Mouse (Mus musculus) cerebellum, postnatal 25 days (tissue): ENCODE data around the gene Ssbp4.
A peak's percentile ranks its signal among the peaks of the same experiment; 100 is the strongest.
"Not testable (repeated sequence)": the region's sequence is repeated elsewhere in the genome, so short reads cannot be mapped to it uniquely, and the experiment has no call there.

Experiments
- DNase-seq, 2 experiments: peaks; one replicate each; pipeline ENCODE4 v3.0.0; 2021; ENCODE audit warnings: mixed read lengths in 2 of 2

Gene Ssbp4

DNA sequence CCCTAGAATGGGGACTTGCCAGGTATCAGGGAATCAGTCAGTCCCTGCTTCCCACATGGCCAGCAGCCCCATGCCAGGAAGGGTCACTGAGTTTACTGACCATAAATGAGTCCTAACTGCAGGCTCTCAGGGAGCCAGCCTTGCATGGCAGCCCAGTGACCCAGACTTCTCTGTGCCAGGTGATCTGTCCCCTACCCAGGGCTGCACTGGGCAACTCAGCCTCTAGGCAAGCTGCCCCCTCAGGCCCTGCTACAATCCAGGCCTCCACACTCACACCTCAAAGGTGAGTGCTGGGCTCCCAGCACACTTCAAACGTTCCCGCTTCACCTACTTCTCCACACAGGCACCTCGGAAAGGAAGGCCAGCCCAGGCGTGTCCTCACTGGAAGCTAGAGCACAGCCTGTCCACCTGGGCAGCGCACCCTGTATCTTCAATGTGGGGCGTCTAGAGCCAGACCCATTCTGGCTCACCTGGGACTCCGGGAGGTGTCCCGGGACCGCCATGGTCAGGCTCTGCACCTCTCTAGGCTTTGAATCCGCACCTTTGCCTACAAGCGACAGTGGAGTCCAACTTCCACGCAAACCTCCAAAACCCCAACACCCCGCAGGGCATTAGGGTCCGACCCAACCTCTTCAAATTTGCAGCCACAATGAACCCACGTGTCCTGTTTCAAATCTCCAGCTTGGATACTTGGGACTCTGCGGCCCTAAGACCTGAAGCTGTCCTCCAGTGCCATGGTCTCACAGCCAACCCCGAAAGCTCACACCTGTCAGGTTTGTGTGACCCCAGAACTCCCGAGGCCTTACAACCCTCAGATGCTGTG is 1.7 kb downstream of the Ssbp4 start:
- peak; percentile 31 to 35 for DNase-seq

DNA sequence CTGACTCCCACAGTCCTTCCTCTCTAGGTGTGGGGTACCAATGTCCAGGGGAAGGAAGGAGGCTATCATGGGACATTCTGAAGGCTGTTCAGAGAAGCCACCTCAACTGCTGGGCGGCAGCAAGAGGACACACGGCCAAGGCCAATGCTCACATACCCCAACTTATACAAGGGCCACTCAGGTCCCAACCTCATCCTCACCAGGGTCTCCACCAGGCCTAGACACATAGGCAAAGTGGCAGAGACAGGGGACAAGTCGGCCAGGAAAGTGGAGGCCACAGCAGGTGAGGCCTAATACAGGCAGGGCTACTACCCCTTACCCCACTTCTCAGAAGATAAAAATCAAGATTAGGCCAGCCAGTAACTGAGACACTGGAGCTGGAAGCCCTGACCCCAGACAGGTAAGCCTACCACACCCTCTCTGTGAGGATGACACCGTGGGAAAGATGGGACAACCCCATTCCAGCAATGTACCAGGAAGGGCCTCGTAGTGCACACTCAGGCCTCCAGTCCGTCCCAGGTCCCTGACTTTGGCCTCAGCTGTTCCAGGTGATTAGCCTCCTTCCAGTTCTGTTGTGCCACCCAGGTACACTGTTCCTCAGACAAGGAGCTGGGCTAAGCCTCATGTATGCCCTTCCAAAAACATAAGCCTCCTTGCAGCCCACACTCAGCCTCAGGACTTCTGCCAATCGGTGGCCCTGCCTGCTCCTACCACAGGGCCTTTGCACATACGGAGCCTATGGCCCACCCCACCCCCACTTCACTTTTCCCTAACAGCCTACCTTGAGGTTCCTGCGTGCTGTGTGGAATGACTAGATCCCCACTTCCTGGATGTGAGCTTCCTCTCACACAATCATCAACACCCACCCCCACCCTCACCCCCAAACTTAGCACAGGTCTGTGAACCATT is 2.5 kb downstream of the Ssbp4 start:
- DNase-seq: peak in 1 of 2 experiments; percentile 7

DNA sequence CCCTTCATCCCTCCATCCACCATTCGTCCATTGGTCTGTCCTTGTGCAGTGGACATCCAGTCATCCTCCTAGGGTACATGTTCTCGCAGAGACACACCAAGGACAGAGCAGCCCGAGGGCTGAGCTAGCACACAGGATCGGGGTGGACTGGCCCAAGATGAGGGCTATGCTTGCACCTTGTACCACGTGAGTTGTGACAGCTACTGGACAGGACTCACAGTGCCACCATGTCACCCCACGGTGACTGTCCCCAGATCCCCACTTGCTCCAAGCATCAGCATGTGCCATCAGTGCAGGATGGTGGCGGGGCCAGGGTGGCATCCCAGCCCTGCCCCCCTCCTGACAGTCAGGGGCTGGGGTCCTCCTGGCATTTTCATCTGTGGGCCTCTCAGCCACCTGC is 4.1 kb downstream of the Ssbp4 start:
- no peak for DNase-seq

DNA sequence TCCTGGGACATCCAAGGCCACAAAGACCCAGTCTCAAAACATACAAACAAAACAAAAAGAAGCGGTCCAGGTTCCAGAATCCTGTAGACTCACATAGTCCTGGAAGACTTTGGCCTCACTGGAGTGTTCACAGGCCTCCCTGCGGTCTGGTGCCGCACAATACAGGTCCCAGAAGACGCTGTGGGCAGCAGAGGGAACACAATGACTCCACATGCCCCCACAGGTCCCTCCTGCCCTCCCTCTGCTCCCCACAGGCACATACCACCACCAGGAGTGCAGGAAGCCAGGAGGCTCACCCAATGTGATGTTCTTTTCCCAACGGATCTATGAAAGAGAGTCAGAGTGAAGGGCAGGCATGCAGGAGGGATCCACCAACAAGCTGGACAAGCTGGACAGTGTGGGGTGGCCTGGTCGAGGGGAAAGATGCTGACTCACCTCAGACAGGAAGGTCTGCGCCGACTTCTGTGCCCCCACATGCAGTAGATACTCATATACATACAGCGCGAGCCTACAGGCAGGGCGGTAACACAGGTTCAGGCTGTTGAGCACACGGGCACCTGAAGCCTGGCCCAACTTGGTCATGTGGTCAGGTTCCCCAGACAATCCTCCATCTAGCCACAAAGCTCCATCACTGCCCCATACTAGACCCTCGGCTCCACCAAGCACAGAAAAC is 6.4 kb downstream of the Ssbp4 start:
- DNase-seq: no peak

DNA sequence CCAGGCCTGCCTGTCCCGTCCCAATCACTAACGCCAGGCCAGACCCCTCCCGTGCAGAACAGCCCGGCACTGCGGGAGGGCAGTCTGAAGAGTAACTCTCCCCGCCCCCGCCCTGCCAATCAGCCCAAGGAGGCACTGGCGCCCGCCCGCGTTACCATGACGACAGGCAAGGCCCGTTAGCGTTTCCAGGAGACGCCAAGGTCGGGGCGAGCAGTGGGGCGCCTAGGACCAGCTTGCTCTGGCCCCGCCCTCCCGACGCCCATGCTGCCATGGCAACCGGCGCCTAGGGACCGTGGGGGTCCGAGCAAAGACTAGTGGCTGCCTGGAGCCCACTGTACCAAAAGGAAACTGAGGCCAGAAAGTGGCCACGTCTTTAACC is 7.4 kb downstream of the Ssbp4 start:
- peak; percentile 77 to 92 for DNase-seq

DNA sequence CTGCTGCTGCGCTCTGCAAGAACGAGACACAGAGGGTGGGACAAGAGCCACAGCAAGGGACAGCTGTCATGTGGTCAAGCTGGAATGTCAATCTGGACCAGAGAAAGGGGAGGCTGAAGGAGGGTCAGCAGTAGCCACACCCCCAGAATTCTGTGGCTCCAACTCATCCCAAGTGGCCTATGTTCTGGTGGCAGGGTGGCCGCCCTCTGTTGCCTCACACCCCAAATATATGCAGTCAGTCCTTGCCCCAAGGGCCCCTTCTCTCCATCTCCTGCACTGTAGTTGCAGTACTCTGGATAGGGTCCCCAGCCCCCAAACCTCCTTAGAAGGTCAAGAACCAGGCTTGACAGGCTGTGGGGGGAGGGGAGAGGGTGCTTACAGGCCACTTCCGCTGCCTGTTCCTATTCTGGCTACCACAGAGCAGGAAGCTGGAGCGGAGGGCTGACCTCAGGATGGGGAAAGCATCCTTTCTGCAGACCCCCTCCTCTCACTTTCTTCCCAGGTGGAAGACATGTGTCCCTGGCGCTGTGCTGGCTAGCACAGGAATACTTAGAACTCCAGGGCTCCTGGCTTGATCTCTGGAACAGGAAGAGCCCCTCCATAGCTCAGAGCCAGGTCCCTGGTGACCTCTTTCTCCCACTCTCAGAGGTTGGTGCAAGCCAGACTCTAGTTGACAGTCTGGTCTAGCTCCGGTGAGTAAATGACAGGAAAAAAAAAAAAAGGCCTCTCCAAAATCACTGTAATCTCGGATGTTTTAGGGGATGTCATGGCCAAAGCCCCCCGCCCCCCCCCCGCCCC is 8.0 kb downstream of the Ssbp4 start:
- DNase-seq: peak; percentile 29 to 53

DNA sequence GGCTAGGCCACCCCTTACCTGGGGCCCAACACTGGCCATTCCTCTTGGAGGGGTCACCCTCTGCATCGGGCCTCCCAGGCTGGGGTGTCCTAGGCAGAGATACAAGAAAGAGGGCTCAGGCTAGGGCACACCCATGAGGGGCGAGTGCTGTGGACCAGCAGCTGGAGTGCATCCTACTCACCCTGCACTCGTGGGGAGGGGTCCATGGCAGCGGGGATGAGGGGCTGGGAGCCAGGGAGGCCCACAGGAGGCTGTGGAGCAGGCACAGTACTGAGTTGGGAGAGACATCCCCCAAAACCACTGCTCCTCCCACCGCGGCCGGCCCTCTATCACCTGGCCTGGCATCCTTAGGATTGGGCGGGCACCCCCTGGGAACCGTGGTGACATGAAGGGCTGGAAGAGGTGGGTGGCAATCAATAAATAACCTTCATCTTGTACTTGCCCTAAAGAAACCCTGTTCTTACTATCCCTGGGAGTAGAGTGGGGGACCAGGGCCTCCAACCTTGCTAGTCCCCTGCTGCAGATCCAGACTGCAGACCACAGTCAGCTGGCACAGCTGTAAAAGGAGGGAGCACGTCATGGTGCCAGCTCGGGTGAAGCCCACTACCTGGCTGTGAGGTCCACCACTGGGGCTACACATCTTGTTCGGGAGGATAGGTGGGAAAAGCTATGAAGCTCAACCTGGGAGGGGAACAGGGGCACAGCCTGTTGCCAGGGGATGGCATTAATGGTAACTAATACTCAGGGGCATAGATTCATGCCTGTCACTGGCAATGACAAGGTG is 9.0 kb downstream of the Ssbp4 start:
- peak in 1 of 2 experiments; percentile 20 for DNase-seq

DNA sequence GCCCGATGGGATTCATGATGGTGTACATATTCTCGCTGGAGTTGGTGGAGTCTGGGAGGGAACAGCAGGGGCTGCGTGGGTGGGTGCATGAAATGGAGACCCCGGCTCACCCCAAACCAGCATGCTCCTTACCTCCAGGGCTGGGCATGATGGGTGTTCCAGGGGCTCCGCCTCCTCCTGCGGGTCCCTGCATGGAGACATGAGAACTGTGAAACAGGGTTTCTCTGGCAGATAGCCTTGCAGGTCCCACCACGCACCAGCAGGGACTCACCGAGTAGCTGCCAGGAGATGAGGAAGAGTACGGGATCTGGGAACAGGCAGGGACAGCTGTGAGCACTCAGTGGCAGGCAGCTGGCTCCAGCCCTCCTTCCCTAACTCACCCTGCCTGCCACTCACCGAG is 9.9 kb downstream of the Ssbp4 start:
- DNase-seq: no peak

DNA sequence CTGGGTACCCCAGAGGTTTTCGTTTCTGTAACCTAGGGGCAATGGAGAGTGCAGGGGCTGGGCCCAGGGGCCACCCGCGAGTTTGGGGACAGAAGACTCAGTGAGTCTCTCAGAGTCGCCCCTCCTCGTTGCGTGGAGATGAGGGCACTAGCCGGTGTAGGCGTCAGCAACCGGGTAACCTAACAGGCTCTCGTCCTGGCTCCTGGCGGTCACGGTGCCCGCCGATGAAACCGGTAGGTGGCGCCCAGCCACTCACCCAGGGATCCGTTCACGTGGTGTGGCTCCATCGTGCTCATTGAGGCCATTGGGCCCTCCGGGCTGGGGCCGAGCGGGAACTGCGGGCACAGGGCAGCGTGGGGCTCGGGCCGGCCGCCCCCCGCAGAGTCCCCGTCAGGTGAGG is 10.4 kb downstream of the Ssbp4 start:
- DNase-seq: peak; percentile 93 to 94

DNA sequence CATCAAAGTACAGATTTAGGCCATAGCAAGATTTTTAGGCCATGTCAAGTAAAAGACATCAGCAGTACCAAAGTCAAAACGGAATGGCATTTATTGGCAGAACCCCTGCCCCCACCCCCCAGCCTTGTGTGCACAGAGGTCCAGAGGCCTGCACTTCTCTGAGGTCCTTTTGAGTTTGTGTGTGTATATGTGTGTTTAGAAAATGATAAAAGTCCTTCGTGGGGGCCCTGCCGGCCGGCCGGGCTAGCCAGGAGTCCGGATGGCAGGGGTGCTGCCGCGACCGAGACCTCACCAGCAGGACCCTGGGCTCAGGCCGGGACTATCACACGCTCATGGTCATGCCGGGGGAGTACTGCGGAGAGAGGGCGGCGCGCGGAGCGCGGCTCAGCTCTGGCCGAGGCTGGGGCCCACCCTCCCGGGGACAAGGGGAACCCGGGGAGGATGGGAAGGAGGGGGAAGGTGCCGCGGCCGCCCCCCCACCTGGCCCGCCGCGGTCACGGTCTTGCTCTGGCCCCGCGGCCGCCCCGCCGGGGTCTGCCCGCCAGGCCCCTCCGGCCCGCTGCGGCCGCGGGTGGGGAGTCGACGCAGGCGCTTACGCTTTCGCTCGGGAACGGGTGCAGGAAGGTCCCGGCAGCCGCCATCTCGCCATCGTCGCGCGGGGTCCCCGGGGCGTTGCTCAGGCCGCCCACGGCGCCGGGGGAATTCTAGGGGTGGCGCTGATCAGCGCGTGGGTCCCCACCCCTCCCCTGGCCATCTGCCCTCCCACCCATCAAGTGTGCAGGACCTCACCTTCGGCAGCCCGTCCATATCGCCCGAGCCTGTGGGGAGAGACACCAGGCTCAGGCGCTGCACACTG is 11.0 kb downstream of the Ssbp4 start:
- DNase-seq: peak; percentile 56 to 58

DNA sequence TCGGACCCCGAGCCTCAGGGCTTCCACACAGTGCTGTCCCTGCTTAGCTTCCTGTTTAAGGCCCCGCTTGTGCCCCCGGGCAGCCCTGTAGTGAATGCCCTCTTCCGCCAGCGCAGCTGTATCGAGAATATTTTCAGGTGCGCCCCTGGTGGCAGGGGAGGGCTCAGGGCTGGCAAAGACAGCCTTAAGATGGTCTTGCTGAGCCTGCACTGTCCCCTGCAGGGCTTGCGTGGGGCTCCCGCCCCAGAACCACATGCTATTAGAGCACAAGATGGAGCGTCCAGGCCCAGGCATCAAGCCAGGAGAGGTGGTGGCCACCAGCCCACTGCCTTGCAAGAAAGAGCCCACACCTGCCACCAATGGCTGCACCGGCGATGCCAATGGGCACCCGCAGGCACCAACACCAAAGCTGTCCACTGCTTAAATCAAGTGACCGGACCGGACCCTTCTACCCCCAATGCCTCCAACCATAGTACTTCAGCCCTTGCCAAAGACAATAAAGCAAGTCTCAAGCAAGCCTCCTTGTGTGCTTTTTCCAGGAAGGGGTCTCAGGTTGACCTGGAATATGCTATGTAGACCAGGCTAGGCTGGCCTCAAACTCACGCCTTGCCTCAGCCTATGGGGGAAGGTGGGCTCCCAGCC is 11.8 kb downstream of the Ssbp4 start:
- DNase-seq: peak; percentile 75 to 83

DNA sequence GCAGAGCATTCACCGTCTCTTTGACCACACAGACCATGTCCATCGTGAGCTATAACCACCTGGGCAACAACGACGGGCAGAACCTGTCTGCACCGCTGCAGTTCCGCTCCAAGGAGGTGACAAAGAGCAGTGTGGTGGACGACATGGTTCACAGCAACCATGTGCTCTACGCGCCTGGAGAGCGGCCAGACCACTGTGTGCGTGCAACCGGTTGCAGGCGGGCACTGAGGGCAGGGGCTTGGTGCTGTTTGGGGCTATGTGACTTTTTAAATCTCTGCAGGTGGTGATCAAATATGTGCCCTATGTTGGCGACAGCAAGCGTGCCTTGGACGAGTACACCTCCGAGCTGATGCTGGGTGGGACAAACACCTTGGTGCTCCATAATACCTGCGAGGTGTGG is 12.5 kb downstream of the Ssbp4 start:
- peak in 1 of 2 experiments; percentile 55 for DNase-seq

DNA sequence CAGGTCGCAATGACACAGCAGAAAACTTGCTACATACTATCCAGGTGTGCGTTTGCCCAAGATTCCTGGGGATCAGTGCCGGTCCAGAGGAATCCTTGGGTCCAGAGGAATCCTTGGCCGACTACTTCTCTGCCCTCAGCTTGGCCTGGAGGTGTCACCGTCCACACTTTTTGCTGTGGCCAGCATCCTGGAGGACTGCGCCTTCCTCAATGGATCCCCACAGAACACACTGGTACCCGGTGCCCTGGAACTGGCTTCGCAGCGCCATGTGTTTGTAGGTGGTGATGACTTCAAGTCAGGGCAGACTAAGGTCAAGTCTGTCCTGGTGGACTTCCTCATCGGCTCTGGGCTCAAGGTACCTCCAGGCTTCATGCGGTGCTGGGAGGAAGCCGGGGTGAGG is 12.9 kb downstream of the Ssbp4 start:
- DNase-seq: no peak

DNA sequence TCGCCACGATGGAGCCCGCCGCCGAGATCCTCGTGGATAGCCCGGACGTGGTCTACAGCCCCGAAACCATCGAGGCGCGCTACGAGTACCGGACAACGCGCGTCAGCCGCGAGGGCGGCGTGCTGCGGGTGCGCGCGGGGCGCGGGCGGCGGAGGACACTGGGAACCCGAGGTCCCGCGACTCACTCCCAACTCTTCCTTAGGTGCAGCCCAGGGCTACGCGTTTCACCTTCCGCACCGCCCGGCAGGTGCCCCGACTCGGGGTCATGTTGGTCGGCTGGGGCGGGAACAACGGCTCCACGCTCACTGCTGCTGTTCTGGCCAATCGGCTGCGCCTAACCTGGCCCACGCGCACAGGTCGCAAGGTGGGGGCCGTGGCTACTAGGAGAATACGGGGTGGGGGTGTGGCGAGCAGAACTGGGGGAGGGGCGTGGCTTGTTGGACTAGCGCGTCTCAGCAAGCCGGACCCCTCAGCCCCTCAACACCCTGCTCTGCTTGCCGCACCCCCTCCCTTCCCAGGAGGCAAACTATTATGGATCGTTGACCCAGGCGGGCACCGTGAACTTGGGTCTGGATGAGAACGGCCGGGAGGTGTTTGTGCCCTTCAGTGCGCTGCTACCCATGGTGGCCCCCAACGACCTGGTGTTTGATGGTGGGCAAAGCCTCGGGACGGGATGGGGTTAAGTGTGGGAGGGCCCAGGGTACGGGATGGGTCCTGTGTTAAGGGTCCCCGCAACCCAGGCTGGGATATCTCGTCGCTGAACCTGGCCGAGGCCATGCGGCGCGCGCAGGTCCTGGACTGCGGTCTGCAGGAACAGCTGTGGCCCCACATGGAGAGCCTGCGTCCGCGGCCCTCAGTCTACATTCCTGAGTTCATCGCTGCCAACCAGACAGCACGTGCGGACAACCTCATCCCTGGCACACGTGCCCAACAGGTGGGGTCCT is 13.8 kb downstream of the Ssbp4 start:
- peak; percentile 71 for DNase-seq

DNA sequence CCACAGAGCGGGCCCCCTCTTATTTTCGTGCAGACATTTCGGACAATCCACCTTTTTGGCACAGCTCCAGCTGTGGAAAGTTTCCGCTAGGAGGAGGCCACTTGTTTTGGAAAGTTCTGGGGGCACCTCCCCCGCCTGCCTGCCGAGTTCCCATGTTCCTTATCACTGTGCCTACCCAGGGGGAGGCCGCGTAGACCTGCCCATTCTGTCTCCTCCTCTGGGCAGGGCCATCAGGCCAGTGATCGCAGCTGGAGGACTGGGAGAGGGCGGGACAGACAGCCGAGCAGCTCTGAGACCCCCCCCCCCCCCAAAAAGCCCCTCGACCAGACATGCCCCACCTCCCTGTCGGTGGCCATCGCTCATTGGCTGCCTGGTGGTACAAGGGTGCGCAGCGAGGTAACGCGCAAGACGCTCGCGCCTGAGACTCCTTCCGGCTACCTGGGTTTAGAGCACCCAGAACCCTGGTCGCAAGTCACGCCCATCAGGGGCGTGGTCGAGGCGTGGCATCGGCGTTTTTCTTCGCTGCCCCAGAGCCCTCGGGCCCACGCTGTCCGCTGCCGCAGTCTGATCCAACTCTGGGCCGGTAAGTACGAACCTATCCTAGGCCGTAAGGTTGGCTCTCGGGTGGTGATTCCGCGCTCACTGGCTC is 14.6 kb downstream of the Ssbp4 start, which contains the start of gene Isyna1:
Isyna1 (plus strand) TSS at position 413 of the 649 bp plus-strand sequence.
- peak; percentile 47 to 83 for DNase-seq

DNA sequence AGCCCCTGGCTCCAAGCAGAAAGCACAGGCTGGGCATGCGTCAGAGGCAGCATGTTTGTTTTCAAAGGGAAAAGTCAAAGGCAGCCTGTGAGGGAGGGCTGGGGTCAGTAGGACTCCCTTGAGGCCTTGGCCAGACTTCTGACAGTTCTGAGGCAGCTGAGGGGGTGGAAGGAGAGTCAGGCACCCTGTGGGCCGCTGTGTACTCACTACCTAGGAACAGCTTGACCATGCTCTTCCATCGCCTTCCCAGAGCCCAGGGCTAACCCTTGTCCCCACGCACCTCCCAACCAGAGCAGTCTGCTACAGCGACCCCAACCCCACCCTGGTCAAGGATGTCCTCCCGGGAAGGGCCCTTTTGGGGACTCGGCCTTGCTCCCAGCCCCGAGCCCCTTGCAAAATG is 15.5 kb downstream of the Ssbp4 start:
- no peak for DNase-seq

DNA sequence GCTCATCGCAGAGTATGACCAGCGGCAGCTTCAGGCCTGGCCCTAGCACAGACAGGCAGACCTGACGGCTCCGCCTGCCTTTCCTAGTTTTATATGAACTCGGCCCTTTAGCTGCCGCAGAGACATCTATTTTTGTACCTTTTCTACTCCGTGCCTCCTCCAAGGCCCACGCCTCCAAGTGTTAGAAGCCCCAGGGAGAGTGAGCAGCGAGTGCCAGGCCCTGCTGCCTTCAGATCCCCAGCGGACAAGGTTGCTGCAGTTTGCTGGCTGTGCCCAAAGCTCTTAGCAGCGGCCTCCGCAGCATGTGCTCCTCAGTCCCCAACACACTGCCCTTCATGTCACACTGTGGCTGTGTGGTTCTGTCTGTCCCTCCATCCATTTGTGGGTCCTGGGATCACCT is 17.1 kb downstream of the Ssbp4 start:
- no peak for DNase-seq

DNA sequence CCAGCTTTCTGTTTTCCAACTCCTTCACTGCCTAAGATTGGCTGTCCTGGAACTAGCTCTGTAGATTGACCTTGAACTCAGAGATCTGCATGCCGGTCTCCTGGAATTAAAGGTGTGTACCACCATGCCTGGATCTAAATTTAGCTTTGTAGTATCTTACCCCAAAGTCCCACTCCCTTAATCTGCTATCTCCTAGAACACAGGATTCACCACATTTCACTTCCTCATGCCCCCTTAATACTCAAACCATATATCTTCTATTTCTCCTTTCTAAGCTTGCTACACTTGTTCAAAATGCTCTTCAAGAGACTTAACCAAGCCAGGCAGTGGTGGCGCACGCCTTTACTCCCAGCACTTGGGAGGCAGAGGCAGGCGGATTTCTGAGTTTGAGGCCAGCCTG is 20.7 kb downstream of the Ssbp4 start:
- not testable (repeated sequence) for DNase-seq
